Mouse (Mus musculus): ENCODE results near the gene Cpt1c. TPM values are rescaled to one million over a fixed set of nuclear protein-coding genes. Genes with fewer than 3 reads are reported as not detected.
A peak's percentile ranks its signal among the peaks of the same experiment; 100 is the strongest.

Gene Cpt1c
- polyA plus RNA-seq, 1 experiment from 2014 or later: 54.9 TPM

GRCm38 (mm10) chr7:45012011-45012410 is 37.4 kb upstream of the Cpt1c start:
- no peak overlapping the region for H3K27ac ChIP-seq (replicated peaks)
- H3K9ac ChIP-seq: no peak overlapping the region
- no peak overlapping the region for H3K4me2 ChIP-seq
- H3K4me1 ChIP-seq (replicated peaks): peaks cover 31% of the 10 kb centered on the region
- no peaks in the 10 kb centered on the region for H3K27me3 ChIP-seq
- WGBS: 98% methylated on average over 6 of the region's 6 CpGs
- peaks cover 65% of the 10 kb centered on the region for H3K36me3 ChIP-seq
- no peak for ATAC-seq (ENCODE audit: low read depth)
- no peak overlapping the region for H3K4me3 ChIP-seq
- no peaks in the 10 kb centered on the region for H3K9me3 ChIP-seq

GRCm38 (mm10) chr7:45008411-45008810 is 33.8 kb upstream of the Cpt1c start:
- Histone ChIP-seq H3K4me1 (replicated peaks) (peaks cover 6% of the 10 kb centered on the region; the same call in 1 of the 2 replicates), H3K9ac (no peak overlapping the region), H3K4me3 (no peak overlapping the region), H3K9me3 (no peaks in the 10 kb centered on the region), H3K27ac (replicated peaks) (no peak overlapping the region), H3K4me2 (no peak overlapping the region), H3K27me3 (no peaks in the 10 kb centered on the region), H3K36me3 (peaks cover 98% of the 10 kb centered on the region)
- 95% methylated on average over 19 of the region's 19 CpGs for WGBS
- no peak for ATAC-seq (ENCODE audit: low read depth)

- Histone ChIP-seq H3K36me3 (peaks cover 98% of the 10 kb centered on the region), H3K4me3 (no peak overlapping the region), H3K27ac (replicated peaks) (no peak overlapping the region), H3K4me1 (replicated peaks) (peaks cover under 1% of the 10 kb centered on the region; the same call in 1 of the 2 replicates), H3K4me2 (no peak overlapping the region), H3K9me3 (no peaks in the 10 kb centered on the region), H3K9ac (no peak overlapping the region), H3K27me3 (no peaks in the 10 kb centered on the region)
- 95% methylated on average over 30 of the region's 30 CpGs for WGBS
- no peak for ATAC-seq (ENCODE audit: low read depth)
These were observed 33.2 kb upstream of the Cpt1c start for GRCm38 (mm10) chr7:45007846-45008245.

GRCm38 (mm10) chr7:45007141-45007540 is 32.5 kb upstream of the Cpt1c start:
- WGBS: 96% methylated on average over 29 of the region's 29 CpGs
- H3K9me3 ChIP-seq: no peaks in the 10 kb centered on the region
- H3K27ac ChIP-seq (replicated peaks): no peak overlapping the region
- no peak overlapping the region for H3K4me2 ChIP-seq
- H3K9ac ChIP-seq: no peak overlapping the region
- ATAC-seq (ENCODE audit: low read depth): no peak
- H3K36me3 ChIP-seq: peaks cover 98% of the 10 kb centered on the region
- no peak overlapping the region for H3K4me3 ChIP-seq
- H3K27me3 ChIP-seq: no peaks in the 10 kb centered on the region
- no peaks in the 10 kb centered on the region for H3K4me1 ChIP-seq (replicated peaks)

GRCm38 (mm10) chr7:45006503-45006902 is 31.9 kb upstream of the Cpt1c start:
- Histone ChIP-seq H3K9ac (no peak overlapping the region), H3K27me3 (no peaks in the 10 kb centered on the region), H3K36me3 (peaks cover 98% of the 10 kb centered on the region), H3K4me3 (no peak overlapping the region), H3K9me3 (no peaks in the 10 kb centered on the region), H3K27ac (replicated peaks) (no peak overlapping the region), H3K4me1 (replicated peaks) (no peaks in the 10 kb centered on the region), H3K4me2 (no peak overlapping the region)
- no peak for ATAC-seq (ENCODE audit: low read depth)
- WGBS: 95% methylated on average over 12 of the region's 12 CpGs

DNA sequence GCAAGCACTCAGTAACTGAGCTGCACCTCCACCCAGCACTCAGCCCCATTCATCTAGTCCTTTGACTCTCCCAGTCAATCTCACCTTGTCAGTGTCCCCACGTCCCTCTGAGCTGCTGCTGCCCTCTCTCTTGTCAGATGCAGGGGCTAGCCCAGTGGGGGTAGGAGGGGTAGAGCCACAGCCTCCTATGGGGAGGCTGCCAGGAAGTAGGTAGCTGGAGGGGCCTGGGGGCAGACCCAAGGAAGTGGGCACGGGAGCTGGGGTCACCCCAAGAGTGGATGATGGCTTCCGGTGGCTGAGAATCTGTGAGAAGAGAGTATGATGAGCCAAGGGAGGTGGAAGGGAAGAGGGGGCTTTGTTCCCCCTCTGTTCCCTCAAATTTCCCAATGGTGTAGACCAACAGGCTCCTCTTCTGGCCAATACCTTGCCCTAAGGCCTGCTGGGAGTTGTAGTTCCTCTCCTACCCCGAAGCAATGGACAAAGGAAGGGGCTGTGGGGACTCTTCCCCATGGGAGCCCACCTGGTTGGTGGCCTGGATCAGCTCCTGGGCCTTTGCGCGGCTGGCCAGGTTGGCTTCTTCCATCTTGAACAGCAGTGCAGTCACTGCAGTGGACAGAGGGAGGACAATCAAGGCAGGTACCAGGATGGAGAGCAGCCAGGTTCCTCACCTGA is 30.8 kb upstream of the Cpt1c start:
- WGBS: 95% methylated on average over 6 of the region's 6 CpGs
- no peak for ATAC-seq (ENCODE audit: low read depth)
- Histone ChIP-seq H3K27ac (replicated peaks) (no peak overlapping the region), H3K4me2 (no peak overlapping the region), H3K9ac (no peak overlapping the region), H3K27me3 (no peaks in the 10 kb centered on the region), H3K4me1 (replicated peaks) (no peaks in the 10 kb centered on the region; the same call in 1 of the 2 replicates), H3K9me3 (no peaks in the 10 kb centered on the region), H3K36me3 (peaks cover 99% of the 10 kb centered on the region), H3K4me3 (no peak overlapping the region)

GRCm38 (mm10) chr7:45004546-45004945 is 29.9 kb upstream of the Cpt1c start:
- H3K36me3 ChIP-seq: peaks cover 98% of the 10 kb centered on the region
- peaks cover 6% of the 10 kb centered on the region for H3K4me1 ChIP-seq (replicated peaks)
- no peak overlapping the region for H3K27ac ChIP-seq (replicated peaks)
- H3K27me3 ChIP-seq: no peaks in the 10 kb centered on the region
- no peak overlapping the region for H3K4me2 ChIP-seq
- ATAC-seq (ENCODE audit: low read depth): no peak
- no peak overlapping the region for H3K4me3 ChIP-seq
- no peaks in the 10 kb centered on the region for H3K9me3 ChIP-seq
- 0 out of 2 replicates have a peak overlapping the region, but pooled peaks have one; percentile 8 for H3K9ac ChIP-seq
- 58% methylated on average over 3 of the region's 3 CpGs for WGBS

GRCm38 (mm10) chr7:45002440-45002839 is 27.8 kb upstream of the Cpt1c start:
- H3K4me3 ChIP-seq: no peak overlapping the region
- H3K4me2 ChIP-seq: no peak overlapping the region
- no peaks in the 10 kb centered on the region for H3K9me3 ChIP-seq
- no peaks in the 10 kb centered on the region for H3K27me3 ChIP-seq
- H3K9ac ChIP-seq: no peak overlapping the region
- no peak for ATAC-seq (ENCODE audit: low read depth)
- peaks cover 23% of the 10 kb centered on the region for H3K4me1 ChIP-seq (replicated peaks)
- peaks cover 77% of the 10 kb centered on the region for H3K36me3 ChIP-seq
- WGBS: 93% methylated on average over 7 of the region's 7 CpGs
- no peak overlapping the region for H3K27ac ChIP-seq (replicated peaks)

GRCm38 (mm10) chr7:45000539-45001114 is 26.0 kb upstream of the Cpt1c start:
- Histone ChIP-seq H3K36me3 (peaks cover 59% of the 10 kb centered on the region), H3K4me1 (replicated peaks) (peaks cover 36% of the 10 kb centered on the region), H3K4me2 (no peak overlapping the region), H3K9ac (0 out of 2 replicates have a peak overlapping the region, but pooled peaks have one; percentile 12), H3K27ac (replicated peaks) (no peak overlapping the region), H3K4me3 (no peak overlapping the region), H3K27me3 (no peaks in the 10 kb centered on the region), H3K9me3 (no peaks in the 10 kb centered on the region)
- no peak for ATAC-seq (ENCODE audit: low read depth)
- 84% methylated on average over 21 of the region's 21 CpGs for WGBS

DNA sequence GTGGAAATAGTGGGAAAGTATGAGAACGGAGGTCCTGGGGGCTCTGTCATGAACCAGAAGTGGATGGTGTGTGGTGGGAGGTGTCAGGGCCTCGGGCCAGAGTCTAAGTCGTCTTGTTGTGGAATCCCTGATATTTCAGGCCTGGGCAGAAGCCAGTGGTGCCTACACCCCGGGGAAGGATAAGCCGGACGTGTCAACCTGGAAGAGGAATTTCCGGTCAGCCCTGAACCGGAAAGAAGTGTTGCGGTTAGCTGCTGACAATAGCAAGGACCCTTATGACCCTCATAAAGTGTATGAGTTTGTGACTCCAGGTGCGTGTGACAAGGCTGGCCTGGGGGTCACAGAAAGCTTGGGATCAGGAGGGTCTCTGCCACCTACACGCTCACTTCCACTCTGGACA is 25.1 kb upstream of the Cpt1c start:
- H3K9ac ChIP-seq: no peak overlapping the region
- peaks cover 50% of the 10 kb centered on the region for H3K36me3 ChIP-seq
- 81% methylated on average over 11 of the region's 11 CpGs for WGBS
- no peak overlapping the region for H3K4me3 ChIP-seq
- peaks cover 36% of the 10 kb centered on the region for H3K4me1 ChIP-seq (replicated peaks)
- H3K27me3 ChIP-seq: no peaks in the 10 kb centered on the region
- H3K27ac ChIP-seq (replicated peaks): no peak overlapping the region
- no peaks in the 10 kb centered on the region for H3K9me3 ChIP-seq
- H3K4me2 ChIP-seq: peak overlapping the region; percentile 79
- no peak for ATAC-seq (ENCODE audit: low read depth)

DNA sequence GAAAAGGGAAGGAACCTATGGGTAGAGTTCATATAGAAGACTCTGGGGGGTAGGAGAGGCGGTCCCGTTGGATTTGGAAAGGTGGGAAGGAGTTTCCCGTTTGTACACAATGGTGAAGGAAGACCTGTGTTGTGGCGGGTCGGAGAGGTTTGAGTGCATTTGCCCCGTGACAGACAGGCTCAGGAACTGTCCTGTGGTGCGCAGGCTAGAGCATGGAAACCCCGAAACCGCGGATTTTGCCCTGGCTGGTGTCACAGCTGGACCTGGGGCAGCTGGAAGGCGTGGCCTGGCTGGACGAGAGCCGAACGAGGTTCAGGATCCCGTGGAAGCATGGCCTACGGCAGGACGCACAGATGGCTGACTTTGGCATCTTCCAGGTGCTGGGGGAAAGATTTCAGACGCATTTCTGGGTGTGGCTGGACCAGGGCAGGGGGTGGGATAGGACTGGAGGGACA is 23.9 kb upstream of the Cpt1c start, which contains the start of gene Bcl2l12:
Gene Bcl2l12, minus strand, starts transcription at position 212 of the 455 bp plus-strand sequence.
- 6% methylated on average over 18 of the region's 18 CpGs for WGBS
- peak within 1 kb of the TSS; percentile 79 for H3K9ac ChIP-seq
- peak within 1 kb of the TSS; percentile 83 for H3K27ac ChIP-seq (replicated peaks)
- H3K4me1 ChIP-seq (replicated peaks): peaks cover 36% of the 10 kb centered on the region
- H3K36me3 ChIP-seq: peaks cover 45% of the 10 kb centered on the region
- peak within 1 kb of the TSS; percentile 58 for H3K4me3 ChIP-seq
- H3K4me2 ChIP-seq: peak within 1 kb of the TSS; percentile 79
- no peaks in the 10 kb centered on the region for H3K9me3 ChIP-seq
- ATAC-seq (ENCODE audit: low read depth): no peak
- H3K27me3 ChIP-seq: no peaks in the 10 kb centered on the region

DNA sequence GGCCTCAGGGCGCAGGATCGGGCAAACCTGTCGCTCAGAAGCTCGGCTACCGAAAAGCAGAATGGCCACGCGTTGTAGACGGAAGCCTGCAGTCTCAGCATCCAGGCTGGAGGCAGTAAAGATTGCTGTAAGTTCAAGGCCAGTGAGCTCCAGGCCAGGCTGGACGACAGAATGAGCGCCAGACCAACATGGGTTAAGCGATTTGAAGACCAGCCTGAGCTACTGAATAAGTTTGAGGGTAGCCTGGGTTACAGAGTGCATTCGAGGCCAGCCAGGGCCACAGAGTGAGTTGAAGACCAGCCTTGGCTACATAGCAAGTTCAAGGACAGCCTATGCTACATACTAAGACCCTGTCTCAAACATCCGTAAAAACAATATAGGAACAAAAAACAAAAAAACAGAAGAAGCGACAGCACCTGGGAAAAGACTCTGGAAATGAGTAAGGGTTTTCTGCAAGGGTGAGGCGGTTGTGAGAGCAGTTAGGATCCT is 23.3 kb upstream of the Cpt1c start:
- H3K9ac ChIP-seq: peak overlapping the region; percentile 79
- H3K27me3 ChIP-seq: no peaks in the 10 kb centered on the region
- 4% methylated on average over 15 of the region's 15 CpGs for WGBS
- H3K9me3 ChIP-seq: no peaks in the 10 kb centered on the region
- H3K27ac ChIP-seq (replicated peaks): peak overlapping the region; percentile 83
- peak; percentile 12 for ATAC-seq (ENCODE audit: low read depth)
- peaks cover 40% of the 10 kb centered on the region for H3K36me3 ChIP-seq
- peak overlapping the region; percentile 79 for H3K4me2 ChIP-seq
- H3K4me1 ChIP-seq (replicated peaks): peaks cover 36% of the 10 kb centered on the region
- H3K4me3 ChIP-seq: peak overlapping the region; percentile 58
